Mouse (Mus musculus): Measurements from ENCODE around the gene Hpgds. TPM values are rescaled to one million over a fixed set of nuclear protein-coding genes. Genes with fewer than 3 reads are reported as not detected.

Gene Hpgds
- total RNA-seq (2021): 1 to 10 TPM; 1.2 to 1.5 TPM
- 0.08 and 0.30 TPM in 2 replicates for polyA plus RNA-seq (2012; rRNA removed)
- long read RNA-seq, partial matches to known transcripts: 1 of 2 reads
- long read RNA-seq, other reads (novel, unspliced or antisense): 0 of 2 reads

DNA sequence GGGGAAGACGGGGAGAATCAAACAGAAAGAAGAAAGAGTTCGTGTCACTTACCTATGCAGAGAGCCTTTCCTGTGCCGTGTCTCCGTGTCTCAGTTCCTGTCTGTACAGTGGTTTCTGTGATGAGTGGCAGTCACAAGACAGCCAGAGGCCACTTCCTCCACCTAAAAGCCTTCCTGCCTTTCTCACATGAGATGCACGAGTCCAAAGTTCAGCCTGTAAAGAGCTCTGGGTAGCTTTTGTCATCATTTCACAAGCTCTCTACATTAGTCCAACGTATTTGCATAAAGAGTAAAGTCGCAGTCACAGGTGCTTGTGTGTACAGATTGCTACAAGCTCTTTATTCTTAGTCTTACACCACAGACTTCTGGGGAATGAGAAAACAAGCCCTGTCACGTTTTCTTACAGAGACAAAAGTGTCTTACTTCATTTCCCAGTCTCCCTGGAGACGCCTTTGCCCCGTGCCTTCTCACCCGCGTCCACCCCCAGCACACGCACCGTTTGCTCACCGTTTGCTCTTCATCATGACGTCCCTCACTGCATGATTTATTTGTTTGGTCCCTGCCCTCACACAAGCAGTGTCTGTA is at the start of gene Hpgds:
Gene Hpgds (minus strand): TSS at position 288 of the 585 bp plus-strand sequence.
- DNase-seq: no peak

DNA sequence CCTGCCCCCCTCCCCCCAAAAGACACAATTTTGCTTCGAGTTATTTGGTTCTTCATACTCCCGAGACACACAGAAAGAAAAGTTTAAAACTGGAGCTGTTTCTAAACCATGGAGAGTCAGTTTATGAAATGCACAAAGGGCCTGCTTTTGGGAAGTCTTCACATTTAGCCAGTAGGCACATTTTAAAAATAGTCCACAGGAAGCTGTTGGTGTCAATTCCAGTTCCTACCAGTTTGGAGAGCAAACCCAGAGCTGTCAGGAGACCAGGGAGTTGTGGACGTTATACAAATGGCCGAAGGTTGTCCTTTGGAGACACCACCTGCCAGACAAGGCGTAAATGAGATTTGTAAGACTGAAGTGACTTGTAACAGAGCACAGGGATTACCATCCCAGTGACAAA is 20.3 kb upstream of the Hpgds start:
- DNase-seq: no peak

DNA sequence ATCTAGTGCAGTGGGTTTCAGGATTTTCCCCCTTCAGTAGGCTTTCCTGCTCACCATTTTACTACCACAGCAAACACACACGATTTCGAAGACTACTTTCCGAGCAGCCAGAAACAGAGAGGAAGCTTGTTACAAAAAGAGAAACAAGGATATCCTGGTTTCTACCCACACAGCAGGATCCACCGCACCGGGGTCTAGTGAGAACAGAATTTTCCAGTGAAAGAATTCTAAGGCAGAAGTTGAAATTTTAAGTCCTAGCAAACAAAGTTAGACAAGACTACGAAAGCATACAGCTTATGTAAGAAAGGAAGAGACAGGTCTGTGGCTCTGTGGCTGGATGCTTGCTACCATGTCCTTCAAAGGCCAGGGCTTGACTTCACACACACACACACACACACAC is 19.4 kb upstream of the Hpgds start:
- no peak for DNase-seq

DNA sequence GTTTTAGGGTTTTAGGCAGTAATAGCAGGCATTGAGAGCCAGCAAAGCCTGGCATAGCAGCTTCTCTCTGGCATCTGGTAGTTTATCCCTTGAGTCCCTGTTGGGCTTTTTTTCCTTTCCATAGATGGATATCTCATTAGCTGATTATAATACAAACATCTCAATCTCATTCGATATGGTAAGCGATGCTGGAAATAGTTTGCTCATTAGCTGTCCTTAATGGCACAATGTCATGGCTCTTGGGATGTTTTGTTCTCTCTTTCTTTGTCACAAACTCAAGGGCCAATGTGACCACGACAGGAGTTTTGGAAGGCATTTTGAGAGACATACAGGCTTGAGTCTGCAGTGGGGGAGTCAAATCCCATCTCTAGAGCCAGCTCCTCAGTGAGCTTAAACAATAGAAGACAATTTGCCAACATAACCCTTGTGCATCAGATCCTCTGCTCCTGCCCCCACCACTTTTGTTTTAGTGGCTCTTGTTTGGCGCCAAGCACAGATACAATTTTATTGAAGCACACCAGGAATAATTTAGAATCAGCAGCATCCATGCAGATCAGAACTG is 14.8 kb upstream of the Hpgds start:
- DNase-seq: no peak

DNA sequence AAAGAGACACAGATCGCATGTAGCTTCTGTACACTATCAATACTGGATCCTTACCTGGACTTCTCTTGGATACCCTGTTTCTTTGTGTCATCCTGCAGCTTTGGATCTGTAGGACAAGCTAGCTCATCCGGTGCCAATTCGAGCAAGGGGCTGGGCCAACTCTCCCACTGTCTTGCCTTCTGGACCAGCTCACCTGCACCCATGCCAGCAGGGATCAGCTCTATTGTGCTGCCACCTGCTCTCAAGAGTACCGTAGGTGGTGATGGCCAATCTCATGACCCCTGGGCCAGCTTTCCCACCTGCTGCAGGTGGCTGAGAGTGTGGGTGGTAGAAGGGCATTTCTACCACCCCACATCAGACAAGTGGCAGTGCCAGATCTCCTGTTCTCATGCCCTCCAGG is 12.3 kb upstream of the Hpgds start:
- DNase-seq: no peak

DNA sequence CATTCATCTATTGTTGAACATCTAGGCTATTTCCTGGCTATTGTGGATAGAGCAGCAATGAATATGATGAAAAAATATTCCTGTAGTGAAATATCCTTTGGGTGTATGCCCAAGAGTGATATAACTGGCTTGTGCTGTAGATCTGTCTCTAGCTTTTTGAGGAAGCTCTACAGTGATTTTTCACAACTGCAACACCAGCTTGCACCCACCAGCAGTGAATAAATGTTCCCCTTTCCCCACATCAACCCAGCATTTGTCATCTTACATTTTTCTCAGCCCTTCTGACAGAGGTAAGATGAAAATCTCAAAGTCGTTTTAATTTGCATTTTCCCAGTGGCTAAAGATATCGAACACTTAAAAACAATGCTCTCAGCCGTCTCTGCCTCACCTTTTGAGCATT is 8.9 kb upstream of the Hpgds start:
- no peak for DNase-seq

DNA sequence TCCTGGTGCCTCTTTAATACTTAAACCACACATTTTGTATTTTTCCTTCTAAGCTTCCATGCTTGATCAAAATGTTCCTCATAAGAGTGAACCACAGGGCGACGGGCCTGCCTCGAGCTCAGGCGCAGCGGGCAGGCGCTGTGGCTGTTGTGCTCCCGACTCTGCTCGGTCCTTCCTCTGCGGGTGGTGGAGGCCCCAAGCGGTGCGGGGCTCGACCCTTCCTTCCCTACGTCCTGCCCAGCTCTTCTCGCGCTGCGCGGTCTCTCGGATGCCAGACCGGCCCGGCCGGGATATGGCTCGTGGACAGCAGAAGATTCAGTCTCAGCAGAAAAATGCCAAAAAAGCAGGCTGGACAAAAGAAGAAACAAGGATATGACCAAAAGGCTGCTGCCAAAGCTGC is 6.0 kb upstream of the Hpgds start:
- DNase-seq: no peak

DNA sequence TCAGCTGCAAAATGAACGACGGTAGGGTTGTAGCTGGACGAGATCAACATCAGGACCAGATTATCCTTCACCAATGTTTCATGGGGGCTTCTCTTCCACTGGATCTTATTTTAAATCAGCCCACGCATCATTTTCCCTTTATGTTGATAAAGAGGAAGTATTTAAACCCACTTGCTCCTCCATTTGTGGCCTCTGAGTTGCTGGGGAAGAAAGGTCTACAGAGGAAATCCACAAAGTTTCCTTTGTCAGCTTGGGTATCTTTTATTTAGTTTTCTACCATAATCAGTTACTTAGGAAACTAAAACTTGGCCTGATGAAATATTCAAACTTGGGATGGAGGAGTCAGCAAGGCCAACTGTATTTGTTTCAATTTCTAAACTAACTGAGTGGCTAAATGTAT is 1.7 kb upstream of the Hpgds start:
- no peak for DNase-seq

DNA sequence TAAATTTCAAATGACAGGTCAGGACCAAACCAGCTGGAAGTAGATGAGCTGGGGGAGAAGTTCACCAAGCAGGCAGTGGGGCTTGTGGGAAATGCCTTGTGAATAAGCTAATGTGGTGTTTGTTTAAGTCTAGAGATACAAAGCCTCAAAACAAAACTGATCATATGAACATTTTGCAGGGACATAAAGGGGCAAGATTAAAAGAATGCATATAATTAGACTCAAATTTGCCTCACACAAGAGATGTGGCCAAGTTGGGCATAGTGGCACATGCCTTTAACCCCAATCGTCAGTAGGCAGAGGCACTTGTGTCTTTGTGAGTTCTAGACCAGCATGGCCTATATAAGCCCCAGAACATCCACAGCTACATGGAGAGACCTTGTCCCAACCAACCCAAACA is 2.4 kb downstream of the Hpgds start:
- no peak for DNase-seq

DNA sequence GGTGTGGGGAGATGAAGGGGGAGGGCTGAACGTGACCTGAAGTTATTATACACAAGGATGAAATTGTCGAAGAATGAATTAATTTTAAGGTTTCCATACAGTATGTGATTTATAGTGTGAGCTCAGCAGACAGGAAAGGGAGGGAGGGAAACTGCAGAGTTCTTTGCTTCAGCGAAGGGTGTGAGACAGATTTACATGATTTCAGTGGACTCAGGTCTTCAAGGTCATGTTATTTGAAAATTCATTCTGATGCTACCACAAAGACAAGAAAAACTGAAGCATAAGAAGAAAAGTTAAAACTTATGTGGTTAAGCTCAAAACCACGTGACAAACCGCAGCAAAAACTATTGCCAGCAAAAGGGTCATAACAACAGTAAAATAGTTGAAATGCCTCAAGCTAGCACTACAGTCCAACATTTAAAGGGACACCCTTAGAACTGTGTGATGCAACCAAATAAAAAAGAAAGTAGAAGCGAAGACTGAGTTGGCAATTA is 3.9 kb downstream of the Hpgds start:
- DNase-seq: no peak

DNA sequence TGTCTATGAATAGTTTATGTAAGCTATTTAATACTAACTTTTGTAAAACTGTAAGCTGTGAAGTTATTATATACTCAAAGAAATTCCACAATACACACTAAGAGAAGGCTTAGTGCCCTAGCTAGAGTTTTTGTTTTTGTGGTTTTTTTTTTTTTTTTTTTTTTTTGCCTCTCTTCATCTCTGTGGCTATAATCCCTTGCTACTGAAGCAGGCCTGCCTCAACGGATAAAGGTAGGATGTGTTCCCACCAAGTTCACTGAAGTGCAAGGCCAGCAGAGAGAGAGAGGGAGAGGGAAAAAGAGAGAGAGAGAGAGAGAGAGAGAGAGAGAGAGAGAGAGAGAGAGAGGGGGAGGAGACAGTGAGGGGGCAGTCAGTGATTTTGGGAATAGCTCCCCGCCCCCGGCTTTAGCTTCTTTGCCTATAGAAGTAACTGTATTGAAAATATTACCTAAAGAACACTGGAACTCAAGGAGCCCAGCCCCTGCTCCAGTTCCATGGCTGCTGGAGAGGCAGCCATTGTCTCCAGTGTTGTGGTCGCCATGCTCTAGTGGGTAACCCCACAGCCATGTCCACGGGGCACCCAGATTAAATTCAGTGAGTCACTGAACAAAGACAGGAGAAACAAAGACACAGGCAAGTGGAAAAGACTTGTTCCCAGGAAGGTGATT is 4.5 kb downstream of the Hpgds start:
- no peak for DNase-seq

DNA sequence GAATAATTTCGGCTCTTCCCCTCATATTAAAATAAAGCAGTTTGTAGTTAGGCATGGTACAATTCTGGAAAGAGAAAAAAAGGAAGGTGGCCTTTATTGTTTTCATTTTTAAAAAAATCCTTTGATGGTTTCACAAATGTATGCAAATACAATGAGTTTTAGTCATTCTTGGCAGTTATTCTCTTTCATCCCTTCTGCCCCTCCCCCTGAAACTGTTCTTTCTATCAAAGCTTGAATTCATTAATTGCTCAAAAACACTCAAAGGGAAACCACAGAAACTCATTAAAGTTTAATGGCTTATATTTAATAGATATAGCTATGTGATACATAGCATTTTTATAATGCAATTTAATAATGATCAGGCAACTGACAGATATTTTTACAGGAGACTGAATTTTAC is 6.5 kb downstream of the Hpgds start:
- no peak for DNase-seq

DNA sequence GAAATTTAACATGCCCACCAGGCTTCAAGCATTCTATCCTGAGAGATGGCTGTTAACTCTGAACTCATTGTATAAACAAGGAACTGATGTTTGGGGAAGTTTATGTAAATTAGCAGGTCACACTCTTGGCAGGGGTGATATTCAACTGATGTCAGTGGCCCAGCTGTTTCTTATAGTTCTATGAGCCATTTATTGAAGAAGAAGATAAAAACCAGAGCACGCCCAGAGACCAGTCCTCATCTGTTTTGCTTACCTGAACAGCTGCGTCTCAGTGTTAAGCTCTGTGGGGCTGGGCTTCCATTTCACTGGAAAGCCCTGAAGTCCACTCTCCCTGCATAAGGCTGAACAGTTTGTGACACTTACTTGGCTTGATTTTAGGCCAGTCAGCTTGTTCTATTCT is 6.9 kb downstream of the Hpgds start:
- no peak for DNase-seq

DNA sequence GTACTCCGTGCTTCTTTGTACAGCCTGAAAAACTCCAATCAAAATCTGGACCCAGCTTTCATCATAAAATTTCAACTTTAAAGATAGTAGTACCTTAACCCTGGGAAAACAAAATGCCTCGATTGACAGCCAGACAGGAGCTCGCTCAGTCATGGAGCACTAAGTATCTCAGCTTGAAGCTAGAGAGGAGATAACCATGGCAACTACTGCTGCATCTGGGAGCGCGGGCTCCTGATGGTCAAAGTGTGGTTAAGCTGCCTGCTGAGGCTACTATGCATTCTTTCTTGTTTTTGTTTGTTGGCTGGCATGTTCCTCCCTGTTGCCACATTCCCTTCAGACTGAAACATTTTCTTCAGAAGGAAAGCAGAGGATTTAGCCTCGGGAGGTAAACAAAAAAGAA is 12.3 kb downstream of the Hpgds start:
- no peak for DNase-seq

DNA sequence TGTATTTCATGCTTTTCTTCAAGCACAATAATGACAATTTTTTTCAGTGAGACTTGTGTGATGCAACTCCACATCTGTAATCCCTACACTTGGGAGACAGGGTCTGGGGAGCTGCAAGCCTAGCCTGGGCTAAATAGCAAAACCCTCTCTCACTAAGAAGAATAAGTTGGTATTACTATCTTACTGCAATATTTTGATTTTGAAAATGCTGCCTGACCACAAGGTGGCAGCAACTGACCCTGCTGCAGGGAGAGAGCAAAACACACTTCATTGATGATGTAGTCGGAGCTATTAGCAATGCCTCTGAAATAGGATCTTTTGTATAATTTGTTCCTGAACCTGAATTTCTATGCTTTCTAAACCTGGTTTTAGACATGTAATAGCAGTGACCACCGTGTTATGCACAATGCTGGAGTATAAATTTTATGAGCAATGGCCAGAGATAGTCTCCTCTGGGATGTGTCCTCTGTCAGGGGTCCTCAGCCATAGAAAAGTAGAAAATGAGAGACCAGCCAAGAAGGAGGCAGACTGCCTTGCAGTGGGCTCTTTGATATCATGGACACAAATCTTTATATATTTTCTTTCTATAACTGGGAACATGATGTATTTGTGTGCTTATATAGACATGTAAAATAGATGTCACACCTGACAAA is 18.5 kb downstream of the Hpgds start:
- peak; percentile 31 for DNase-seq

DNA sequence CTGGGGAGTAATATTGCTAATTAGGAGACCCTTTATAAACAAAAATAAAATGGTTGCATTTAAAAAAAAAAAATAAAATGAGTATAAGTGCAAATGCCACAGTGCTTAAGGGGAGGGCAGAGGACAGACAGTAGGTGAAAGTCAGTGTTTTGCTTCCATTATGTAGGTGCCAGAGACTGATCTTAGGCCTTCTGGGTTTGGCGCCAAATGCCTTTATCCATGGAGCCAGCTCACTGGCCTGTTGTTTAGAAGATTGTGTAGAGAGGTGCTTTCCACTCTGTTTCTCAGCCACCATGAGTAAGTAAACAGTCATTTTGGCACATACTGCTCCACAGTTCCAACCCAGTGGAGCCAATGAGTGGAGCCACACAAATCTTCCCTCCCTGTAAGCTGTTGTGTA is 27.2 kb downstream of the Hpgds start:
- DNase-seq: no peak

DNA sequence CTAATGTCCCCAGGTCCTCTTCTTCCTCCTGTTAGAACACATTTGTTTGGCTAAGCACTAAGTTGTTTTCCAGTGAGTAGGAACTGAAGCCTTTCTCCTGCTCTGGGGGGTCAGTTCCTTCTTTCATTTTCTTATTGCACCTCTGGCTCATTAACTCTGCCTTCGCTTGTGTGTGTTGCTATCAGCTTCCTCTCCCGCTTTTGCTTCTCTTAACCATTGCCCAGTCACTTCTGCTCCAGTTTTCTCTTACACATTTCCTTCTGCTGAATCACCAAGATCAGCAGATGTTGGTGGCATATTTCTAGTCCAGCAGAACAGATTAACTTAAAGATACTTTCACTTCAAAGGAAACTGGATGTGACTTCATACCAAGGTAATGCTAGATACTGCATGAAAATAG is 29.8 kb downstream of the Hpgds start:
- DNase-seq: no peak

DNA sequence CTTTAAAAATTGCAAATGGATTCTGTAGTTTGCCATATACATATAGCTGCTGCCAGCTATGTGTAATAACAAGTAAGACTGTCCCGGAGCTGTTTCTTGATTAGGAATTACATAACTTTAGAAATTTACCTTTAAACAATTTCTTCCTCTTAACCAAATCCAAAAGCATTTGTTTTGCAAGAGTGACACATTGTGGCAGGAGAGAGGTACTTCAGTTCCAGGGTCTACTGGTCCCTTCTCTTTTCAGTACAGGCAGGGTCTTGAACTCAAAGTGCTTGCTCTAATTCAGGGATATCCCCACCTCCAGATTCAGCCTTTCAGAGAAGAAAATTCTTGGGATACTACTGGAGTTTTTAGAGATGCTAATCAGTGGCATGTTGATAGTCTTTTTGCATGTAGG is 65.6 kb downstream of the Hpgds start:
- DNase-seq: no peak

DNA sequence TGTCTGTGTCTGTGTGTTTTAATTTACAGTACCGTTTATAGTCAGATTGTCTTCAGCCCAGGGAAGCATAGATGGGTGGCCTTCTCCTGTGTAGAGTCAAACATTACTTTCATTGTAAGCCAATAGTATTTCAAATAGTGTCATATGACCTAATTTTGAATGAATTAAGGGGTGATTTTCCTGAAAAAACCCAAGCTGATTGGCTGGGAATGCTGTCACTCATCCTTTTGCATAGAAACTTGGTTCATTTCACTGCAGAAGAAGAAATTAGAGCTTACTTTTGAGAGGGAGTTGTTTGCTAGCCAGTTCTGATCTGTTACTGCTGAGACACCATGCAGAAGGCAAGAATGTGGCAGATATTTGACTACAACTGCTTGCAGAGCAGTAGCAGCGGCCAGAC is 69.5 kb downstream of the Hpgds start:
- DNase-seq: no peak
